Mouse (Mus musculus) embryonic fibroblast, embryonic 13.5 days (primary cell): ENCODE results near the gene Cd200r4. TPM values are rescaled to one million over a fixed set of nuclear protein-coding genes. Genes with fewer than 3 reads are reported as not detected.
"Not testable (repeated sequence)": the region's sequence is repeated elsewhere in the genome, so short reads cannot be mapped to it uniquely, and the experiment has no call there.

ENCODE experiments used
- H3K27ac ChIP-seq: 2 replicates; pipeline ENCODE4 v1.5.1; 2012; ENCODE audit warnings: low read length, control low read depth, inconsistent platforms; ENCODE audit not compliant: insufficient read depth
- H3K4me1 ChIP-seq: 2 replicates; pipeline ENCODE4 v1.6.1; 2011; ENCODE audit warnings: low read length; ENCODE audit not compliant: control insufficient read depth, insufficient read depth
- H3K4me3 ChIP-seq: 2 replicates; pipeline ENCODE4 v1.5.1; 2011; ENCODE audit warnings: mild to moderate bottlenecking, control low read depth, low read length; ENCODE audit not compliant: insufficient read depth
- CTCF ChIP-seq: IDR thresholded peaks from 2 replicates; pipeline ENCODE4 v1.5.1; 2011; ENCODE audit warnings: mild to moderate bottlenecking, control low read depth, low read length, moderate library complexity, borderline replicate concordance; ENCODE audit not compliant: insufficient read depth
- POLR2A ChIP-seq: IDR thresholded peaks from 2 replicates; pipeline ENCODE4 v1.6.1; 2011; ENCODE audit warnings: low read depth, mild to moderate bottlenecking, control low read depth, low read length, moderate library complexity
- polyA plus RNA-seq: library from polyadenylated mRNA; stranded (reverse); fragments of >200 nt; gene quantifications from 2 replicates; pipeline ENCODE4 v1.2.4, GENCODE M21; 2011; ENCODE audit warnings: low read depth; ENCODE audit not compliant: missing spikeins, insufficient read length

The Cd200r4 gene
- polyA plus RNA-seq, 1 experiment: not detected

- Histone ChIP-seq H3K4me3 (no peak overlapping the region), H3K4me1 (no peaks in the 10 kb centered on the region), H3K27ac (no peak overlapping the region)
- no peak for TF ChIP-seq CTCF
- no peak for TF ChIP-seq POLR2A
These were observed 32.0 kb upstream of the Cd200r4 start for GRCm38 (mm10) chr16:44779494-44779893.

- Histone ChIP-seq H3K27ac (no peak overlapping the region), H3K4me3 (no peak overlapping the region), H3K4me1 (no peaks in the 10 kb centered on the region)
- TF ChIP-seq POLR2A: no peak
These were observed 30.8 kb upstream of the Cd200r4 start for GRCm38 (mm10) chr16:44780751-44781150.

GRCm38 (mm10) chr16:44786934-44787333, 24.6 kb upstream of the Cd200r4 start:
- no peak overlapping the region for H3K4me3 ChIP-seq
- H3K27ac ChIP-seq: no peak overlapping the region
- no peak for TF ChIP-seq CTCF
- TF ChIP-seq POLR2A: no peak
- no peaks in the 10 kb centered on the region for H3K4me1 ChIP-seq

GRCm38 (mm10) chr16:44794416-44794815, 17.1 kb upstream of the Cd200r4 start:
- no peak for TF ChIP-seq CTCF
- Histone ChIP-seq H3K27ac (no peak overlapping the region; the same call in 1 of the 2 replicates), H3K4me3 (no peak overlapping the region), H3K4me1 (no peaks in the 10 kb centered on the region)

GRCm38 (mm10) chr16:44805976-44806375, 5.6 kb upstream of the Cd200r4 start:
- H3K4me1 ChIP-seq: no peaks in the 10 kb centered on the region
- no peak overlapping the region for H3K27ac ChIP-seq
- no peak overlapping the region for H3K4me3 ChIP-seq
- TF ChIP-seq POLR2A (no peak), CTCF (no peak)

GRCm38 (mm10) chr16:44810223-44810622, 1.3 kb upstream of the Cd200r4 start:
- not testable (repeated sequence) for H3K4me3 ChIP-seq, H3K4me1 ChIP-seq, H3K27ac ChIP-seq

- TF ChIP-seq CTCF: no peak
- TF ChIP-seq POLR2A: no peak
- Histone ChIP-seq H3K4me1 (no peaks in the 10 kb centered on the region), H3K4me3 (no peak overlapping the region), H3K27ac (no peak overlapping the region)
These were observed 1.0 kb downstream of the Cd200r4 start for GRCm38 (mm10) chr16:44812468-44813065.

GRCm38 (mm10) chr16:44818010-44818409, 6.5 kb downstream of the Cd200r4 start:
- no peak overlapping the region for H3K27ac ChIP-seq
- TF ChIP-seq CTCF: no peak
- no peak for TF ChIP-seq POLR2A
- H3K4me3 ChIP-seq: no peak overlapping the region
- H3K4me1 ChIP-seq: no peaks in the 10 kb centered on the region

GRCm38 (mm10) chr16:44820545-44820944, 9.0 kb downstream of the Cd200r4 start:
- Histone ChIP-seq H3K27ac (no peak overlapping the region), H3K4me3 (no peak overlapping the region), H3K4me1 (no peaks in the 10 kb centered on the region)
- TF ChIP-seq CTCF (no peak), POLR2A (no peak)

GRCm38 (mm10) chr16:44832286-44832685, 20.8 kb downstream of the Cd200r4 start:
- H3K4me1 ChIP-seq: no peaks in the 10 kb centered on the region
- H3K27ac ChIP-seq: no peak overlapping the region
- H3K4me3 ChIP-seq: no peak overlapping the region
- no peak for TF ChIP-seq CTCF

GRCm38 (mm10) chr16:44833189-44833588, 21.7 kb downstream of the Cd200r4 start:
- not testable (repeated sequence) for H3K4me3 ChIP-seq, H3K27ac ChIP-seq, H3K4me1 ChIP-seq
